Mouse (Mus musculus) forebrain, embryonic 12.5 days (tissue): ENCODE results near the gene Pik3r5. TPM values are rescaled to one million over a fixed set of nuclear protein-coding genes. Genes with fewer than 3 reads are reported as not detected.

ENCODE experiments used
- ATAC-seq: fragments of 200-750 bp; cut with Nextera tagmentation; 2 replicates; pipeline ENCODE4 v1.8.0; 2017; ENCODE audit warnings: moderate TSS enrichment; ENCODE audit not compliant: low FRiP score
- H3K27ac ChIP-seq: fragments of 300-500 bp; sonication (generic); 2 replicates; pipeline ENCODE4 v1.5.1; 2016; ENCODE audit warnings: mild to moderate bottlenecking
- H3K27me3 ChIP-seq: fragments of 300-500 bp; sonication (generic); 2 replicates; pipeline ENCODE4 v1.6.1; 2016; ENCODE audit warnings: mild to moderate bottlenecking
- H3K36me3 ChIP-seq: fragments of 300-500 bp; sonication (generic); replicated peaks from 2 replicates; pipeline ENCODE4 v1.6.1; 2016; ENCODE audit warnings: mild to moderate bottlenecking
- H3K4me1 ChIP-seq: fragments of 300-500 bp; sonication (generic); 2 replicates; pipeline ENCODE4 v1.6.1; 2016
- H3K4me2 ChIP-seq: fragments of 300-500 bp; sonication (generic); 2 replicates; pipeline ENCODE4 v1.6.1; 2016; ENCODE audit warnings: mild to moderate bottlenecking, moderate library complexity
- H3K4me3 ChIP-seq: fragments of 300-500 bp; sonication (generic); replicated peaks from 2 replicates; pipeline ENCODE4 v1.5.1; 2016; ENCODE audit warnings: mild to moderate bottlenecking
- H3K9ac ChIP-seq: fragments of 300-500 bp; sonication (generic); 2 replicates; pipeline ENCODE4 v1.6.1; 2016; ENCODE audit warnings: mild to moderate bottlenecking
- H3K9me3 ChIP-seq: fragments of 300-500 bp; sonication (generic); 2 replicates; pipeline ENCODE4 v1.6.1; 2016
- WGBS: fragments of 180-500 bp; shearing (Covaris S2); methylation state at CpG from one replicate; pipeline ENCODE4 v1.1.7; 2016; 5-methylcytosine and 5-hydroxymethylcytosine counted together
- polyA plus RNA-seq: library from polyadenylated mRNA; unstranded; fragments of >200 nt; fragmentation: Nextera tagmentation; extraction: Ambion mirVana; gene quantifications from 2 replicates; pipeline ENCODE4 v1.2.1, GENCODE M21; 2016

Pik3r5 gene
- polyA plus RNA-seq, 1 experiment from 2014 or later: 0.29 TPM

DNA sequence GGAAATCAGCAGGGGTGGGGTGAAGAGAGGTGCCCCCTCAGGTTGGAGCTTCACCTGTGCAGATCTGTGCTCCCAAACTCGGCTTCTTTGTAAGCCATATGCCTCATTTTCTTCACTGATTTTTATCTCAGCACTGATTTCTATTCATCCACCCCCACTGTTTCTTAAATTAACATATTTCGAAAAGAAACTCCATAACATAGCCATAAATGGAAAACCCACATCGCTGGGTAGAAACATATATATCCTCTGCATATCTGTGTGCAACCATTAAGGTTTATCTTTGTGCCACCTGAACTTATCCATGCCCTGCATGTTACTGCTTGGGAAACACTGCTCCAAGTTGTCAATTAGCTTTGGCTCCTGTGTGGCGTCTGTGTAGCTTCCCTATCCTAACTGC lies 94.5 kb downstream of the Pik3r5 start:
- no peaks in the 10 kb centered on the region for H3K9me3 ChIP-seq
- ATAC-seq: no peak
- peaks cover 1% of the 10 kb centered on the region; the same call in 1 of the 2 replicates for H3K4me1 ChIP-seq
- peaks cover 10% of the 10 kb centered on the region; the same call in 1 of the 2 replicates for H3K27me3 ChIP-seq
- H3K9ac ChIP-seq: no peak overlapping the region
- no peaks in the 10 kb centered on the region for H3K36me3 ChIP-seq
- H3K4me2 ChIP-seq: no peak overlapping the region
- H3K4me3 ChIP-seq: no peak overlapping the region
- H3K27ac ChIP-seq: no peak overlapping the region
- WGBS: 80% methylated on average over 4 of the region's 4 CpGs

DNA sequence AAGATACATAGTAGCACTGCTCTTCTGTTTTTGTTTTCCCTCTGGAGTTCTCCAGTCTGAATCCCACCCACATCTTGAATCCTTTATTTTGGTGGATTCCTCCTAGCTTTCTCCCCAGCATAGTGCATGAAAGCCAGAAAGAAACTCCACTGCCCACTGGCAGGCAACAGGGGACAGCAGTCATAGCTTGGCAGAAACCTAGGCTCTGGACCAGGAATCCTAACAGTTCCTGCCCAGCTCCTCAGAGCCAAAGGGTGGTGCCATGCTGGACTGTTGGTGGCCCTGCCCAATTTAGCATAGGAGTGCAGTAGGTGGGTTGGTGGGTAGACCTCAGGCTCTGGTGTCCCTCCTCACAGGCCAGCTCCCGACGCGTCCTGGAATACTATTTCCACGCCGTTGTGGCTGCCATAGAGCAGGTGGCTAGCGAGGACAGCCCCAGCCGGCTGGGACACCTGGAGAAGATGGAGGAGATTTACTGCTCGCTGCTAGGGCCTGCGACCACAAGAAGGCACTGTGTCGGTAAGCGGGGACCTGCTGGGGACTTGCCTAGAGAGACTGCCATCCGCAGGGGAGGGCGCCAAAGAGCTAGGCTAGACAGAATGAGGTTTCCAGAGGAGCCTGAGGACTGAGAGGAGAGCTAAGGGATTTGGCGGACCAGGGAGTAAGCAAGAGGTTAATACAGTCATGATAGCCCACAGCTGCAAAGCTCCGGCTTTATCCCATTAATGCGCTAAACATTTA lies 99.3 kb downstream of the Pik3r5 start:
- Histone ChIP-seq H3K4me2 (no peak overlapping the region), H3K9ac (no peak overlapping the region), H3K27me3 (peaks cover 10% of the 10 kb centered on the region; the same call in 1 of the 2 replicates), H3K36me3 (no peaks in the 10 kb centered on the region), H3K9me3 (no peaks in the 10 kb centered on the region), H3K4me1 (no peaks in the 10 kb centered on the region), H3K27ac (no peak overlapping the region), H3K4me3 (no peak overlapping the region)
- ATAC-seq: no peak
- WGBS: 29% methylated on average over 16 of the region's 16 CpGs

DNA sequence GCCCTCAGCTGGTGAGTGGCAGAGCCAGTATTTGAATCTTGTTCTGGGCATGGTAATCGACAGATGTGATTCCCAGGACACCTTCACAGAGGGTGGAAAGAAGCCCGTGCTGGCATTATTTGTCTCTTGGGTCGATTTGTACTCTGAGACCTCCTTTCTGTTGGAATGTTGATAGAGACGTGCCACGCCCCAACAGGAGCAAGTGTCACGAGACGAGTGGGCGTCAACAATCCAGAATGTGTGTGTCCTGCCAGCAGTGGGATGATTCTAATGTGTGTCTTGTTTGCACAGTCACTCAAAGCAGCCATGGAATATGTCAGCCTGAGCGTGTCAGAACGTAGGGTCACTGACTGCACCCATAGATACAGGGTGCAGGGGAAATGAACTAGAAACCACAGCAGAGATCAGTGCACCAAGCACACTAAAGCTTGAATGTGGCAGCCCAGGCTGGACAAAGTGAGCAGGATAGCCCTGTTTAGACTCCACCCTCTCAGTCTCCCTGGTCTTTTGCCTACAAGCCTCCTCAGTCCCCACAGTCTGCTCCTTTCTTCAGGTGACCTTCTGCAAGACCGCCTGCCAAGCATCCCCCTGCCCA lies 100.1 kb downstream of the Pik3r5 start:
- H3K4me2 ChIP-seq: no peak overlapping the region
- no peak overlapping the region for H3K4me3 ChIP-seq
- peaks cover 10% of the 10 kb centered on the region; the same call in 1 of the 2 replicates for H3K27me3 ChIP-seq
- H3K27ac ChIP-seq: no peak overlapping the region
- no peak for ATAC-seq
- WGBS: 81% methylated on average over 11 of the region's 11 CpGs
- H3K9ac ChIP-seq: no peak overlapping the region
- H3K4me1 ChIP-seq: 0 out of 2 replicates have a peak, but pooled peaks cover 2% of the 10 kb centered on the region
- no peaks in the 10 kb centered on the region for H3K36me3 ChIP-seq
- no peaks in the 10 kb centered on the region for H3K9me3 ChIP-seq

DNA sequence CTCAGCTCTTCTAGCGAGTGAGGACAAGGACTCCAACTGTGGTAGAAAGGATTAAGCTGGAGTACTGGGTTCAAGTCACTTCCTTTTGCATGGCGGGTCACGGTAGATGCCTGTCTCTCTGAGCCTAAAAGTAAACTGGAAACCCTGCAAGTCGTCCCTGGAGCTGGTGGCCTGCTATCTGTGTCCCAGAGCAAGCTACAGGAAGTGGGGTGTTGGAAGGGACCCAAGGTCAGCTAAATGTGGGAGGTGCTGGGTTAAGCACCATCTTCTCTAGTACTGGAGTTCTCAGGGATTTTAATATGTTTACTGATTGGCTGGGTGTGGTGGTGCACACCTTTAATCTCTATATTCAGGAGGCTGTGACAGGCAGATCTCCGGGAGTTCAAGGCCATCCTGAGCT lies 100.9 kb downstream of the Pik3r5 start:
- Histone ChIP-seq H3K36me3 (no peaks in the 10 kb centered on the region), H3K9ac (no peak overlapping the region), H3K9me3 (no peaks in the 10 kb centered on the region), H3K27me3 (peaks cover 10% of the 10 kb centered on the region; the same call in 1 of the 2 replicates), H3K4me1 (0 out of 2 replicates have a peak, but pooled peaks cover 2% of the 10 kb centered on the region), H3K27ac (no peak overlapping the region), H3K4me2 (no peak overlapping the region), H3K4me3 (no peak overlapping the region)
- no peak for ATAC-seq
- WGBS: 83% methylated on average over 5 of the region's 5 CpGs

DNA sequence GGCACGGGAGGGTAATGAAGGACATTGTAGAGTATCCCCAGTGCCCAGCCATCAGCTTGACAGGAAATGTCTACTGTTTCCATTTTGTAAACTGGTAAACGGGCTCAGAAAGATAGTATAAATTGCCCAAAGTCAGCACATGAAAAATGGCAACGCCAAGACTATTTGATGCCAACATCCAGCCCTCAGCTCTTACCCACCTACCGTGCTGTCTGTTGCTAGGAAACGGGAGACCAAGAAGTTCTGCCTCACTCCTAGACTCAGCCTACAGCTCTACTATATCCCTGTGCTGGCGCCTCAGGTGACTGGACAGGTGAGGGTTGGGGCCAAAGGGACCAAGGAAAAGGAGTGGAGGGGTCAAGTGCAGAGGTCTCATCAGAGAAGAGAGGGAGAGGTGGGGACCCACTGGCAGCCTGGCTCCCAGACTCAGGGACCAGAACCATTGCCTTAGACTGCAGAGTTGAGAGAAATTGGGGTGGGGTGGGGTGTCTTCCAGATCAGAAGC lies 102.1 kb downstream of the Pik3r5 start:
- Histone ChIP-seq H3K36me3 (no peaks in the 10 kb centered on the region), H3K4me1 (0 out of 2 replicates have a peak, but pooled peaks cover 2% of the 10 kb centered on the region), H3K9me3 (no peaks in the 10 kb centered on the region), H3K9ac (no peak overlapping the region), H3K4me3 (no peak overlapping the region), H3K27me3 (peaks cover 10% of the 10 kb centered on the region; the same call in 1 of the 2 replicates), H3K27ac (no peak overlapping the region), H3K4me2 (no peak overlapping the region)
- WGBS: 86% methylated on average over 6 of the region's 6 CpGs
- no peak for ATAC-seq

DNA sequence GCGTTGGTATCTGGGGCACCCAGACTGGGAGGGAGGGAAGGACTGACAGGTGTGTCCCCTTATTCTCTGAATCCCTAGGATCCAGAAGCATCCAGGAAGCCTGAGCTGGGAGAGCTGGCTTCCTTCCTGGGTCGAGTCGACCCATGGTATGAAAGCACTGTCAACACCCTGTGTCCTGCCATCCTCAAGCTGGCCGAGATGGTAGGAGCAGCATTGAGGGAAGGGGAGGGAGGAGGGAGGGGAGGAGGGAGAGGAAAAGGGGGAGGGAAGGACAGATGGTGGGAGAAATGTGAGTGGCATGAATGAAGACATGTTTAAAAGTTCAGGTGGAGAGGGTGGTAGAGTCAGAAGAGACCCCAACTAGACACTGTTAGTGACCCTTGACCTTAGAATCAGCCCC lies 104.1 kb downstream of the Pik3r5 start:
- Histone ChIP-seq H3K27ac (no peak overlapping the region), H3K4me3 (no peak overlapping the region), H3K4me1 (0 out of 2 replicates have a peak, but pooled peaks cover 2% of the 10 kb centered on the region), H3K9ac (no peak overlapping the region), H3K36me3 (no peaks in the 10 kb centered on the region), H3K9me3 (no peaks in the 10 kb centered on the region), H3K4me2 (no peak overlapping the region), H3K27me3 (peaks cover 5% of the 10 kb centered on the region; the same call in 1 of the 2 replicates)
- no peak for ATAC-seq
- 72% methylated on average over 4 of the region's 4 CpGs for WGBS

DNA sequence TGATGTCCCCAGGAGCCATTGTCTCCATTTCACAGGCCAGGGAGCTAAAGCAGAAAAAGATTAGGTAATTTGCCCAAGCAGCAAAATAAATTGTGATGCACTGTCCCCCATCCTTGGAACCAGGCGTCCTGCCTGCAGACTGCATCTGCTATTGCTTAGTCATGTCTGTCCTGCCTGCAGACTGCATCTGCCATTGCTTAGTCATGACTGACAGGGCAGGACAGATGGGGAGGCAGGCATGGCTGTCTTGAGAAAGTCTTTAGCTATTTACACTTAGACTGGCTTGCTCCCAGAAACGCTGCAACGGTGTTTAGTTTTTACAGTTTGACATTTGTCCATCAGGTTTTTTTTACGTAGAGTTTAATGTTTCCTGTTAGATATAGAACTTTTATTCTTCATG lies 104.5 kb downstream of the Pik3r5 start:
- 62% methylated on average over 4 of the region's 4 CpGs for WGBS
- H3K4me2 ChIP-seq: no peak overlapping the region
- H3K36me3 ChIP-seq: no peaks in the 10 kb centered on the region
- H3K4me3 ChIP-seq: no peak overlapping the region
- 0 out of 2 replicates have a peak, but pooled peaks cover 2% of the 10 kb centered on the region for H3K4me1 ChIP-seq
- ATAC-seq: no peak
- peaks cover under 1% of the 10 kb centered on the region; the same call in 1 of the 2 replicates for H3K27me3 ChIP-seq
- H3K9me3 ChIP-seq: no peaks in the 10 kb centered on the region
- no peak overlapping the region for H3K9ac ChIP-seq
- no peak overlapping the region for H3K27ac ChIP-seq

DNA sequence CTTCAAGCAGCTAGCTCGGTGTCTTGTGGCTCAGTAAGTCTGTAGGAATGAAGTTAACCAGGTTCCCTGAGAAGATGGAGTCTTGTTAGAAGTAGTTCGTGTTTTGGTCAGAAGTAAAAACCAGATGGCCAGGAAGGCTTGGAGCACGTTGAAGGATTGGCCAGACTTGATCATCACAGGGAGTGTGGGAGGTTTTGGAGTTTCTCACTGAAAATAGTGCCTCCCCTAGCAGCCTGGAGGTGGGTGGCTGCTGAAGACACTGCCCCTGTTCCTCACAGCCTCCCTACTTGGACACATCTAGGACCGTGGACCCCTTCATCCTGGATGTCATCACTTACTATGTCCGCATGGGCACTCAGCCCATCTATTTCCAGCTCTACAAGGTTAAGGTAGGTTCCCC lies 107.7 kb downstream of the Pik3r5 start:
- 0 out of 2 replicates have a peak, but pooled peaks cover under 1% of the 10 kb centered on the region for H3K27me3 ChIP-seq
- no peak for ATAC-seq
- WGBS: 61% methylated on average over 5 of the region's 5 CpGs

DNA sequence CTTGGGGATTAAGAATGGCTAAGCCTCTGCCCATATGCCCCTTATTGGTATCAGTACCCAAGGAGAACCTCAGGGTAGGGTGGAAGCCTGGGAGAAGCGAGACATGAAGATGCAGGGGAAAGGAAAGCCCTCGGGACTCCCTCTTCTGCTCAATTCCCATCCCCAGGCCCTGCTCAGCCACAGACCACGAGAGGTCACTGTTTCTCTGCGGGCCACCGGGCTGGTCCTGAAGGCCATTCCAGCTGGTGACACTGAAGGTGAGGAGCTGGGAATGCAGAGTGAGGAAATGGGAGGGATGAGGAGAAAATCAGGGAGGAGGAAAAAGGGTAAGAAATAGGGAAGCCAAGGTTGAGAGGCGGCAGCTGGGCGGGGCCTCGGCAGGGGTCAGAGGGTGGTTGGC lies 112.6 kb downstream of the Pik3r5 start:
- no peak overlapping the region for H3K27ac ChIP-seq
- H3K4me1 ChIP-seq: 0 out of 2 replicates have a peak, but pooled peaks cover 4% of the 10 kb centered on the region
- no peaks in the 10 kb centered on the region for H3K36me3 ChIP-seq
- no peak overlapping the region for H3K4me3 ChIP-seq
- H3K4me2 ChIP-seq: no peak overlapping the region
- H3K9me3 ChIP-seq: no peaks in the 10 kb centered on the region
- no peak for ATAC-seq
- 0 out of 2 replicates have a peak, but pooled peaks cover 3% of the 10 kb centered on the region for H3K27me3 ChIP-seq
- H3K9ac ChIP-seq: no peak overlapping the region
- 6% methylated on average over 8 of the region's 8 CpGs for WGBS

More for the DNA sequence above, 107.7 kb downstream of the Pik3r5 start:
- Histone ChIP-seq H3K4me3 (no peak overlapping the region), H3K36me3 (no peaks in the 10 kb centered on the region), H3K27ac (no peak overlapping the region), H3K4me1 (0 out of 2 replicates have a peak, but pooled peaks cover 5% of the 10 kb centered on the region), H3K4me2 (no peak overlapping the region), H3K9ac (no peak overlapping the region), H3K9me3 (no peaks in the 10 kb centered on the region)

DNA sequence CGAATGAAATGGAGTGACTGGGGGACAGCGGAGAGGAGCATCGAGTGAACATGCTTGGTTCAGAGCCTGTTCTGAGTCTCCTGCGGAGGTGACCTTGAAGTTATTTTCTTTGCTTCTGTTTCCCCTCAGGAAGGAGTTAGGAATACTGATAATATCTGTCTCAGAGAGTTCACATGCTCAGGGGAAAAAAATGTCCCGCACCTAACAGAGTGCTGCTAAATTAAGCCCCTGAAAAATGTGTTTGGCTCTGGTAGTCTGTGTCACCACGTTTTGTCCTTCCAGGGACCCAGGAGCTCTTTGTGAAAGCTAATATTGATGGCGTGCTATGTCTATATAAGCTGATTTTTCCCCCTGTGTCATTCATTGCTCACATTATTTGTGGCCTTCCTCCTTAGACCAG lies 113.3 kb downstream of the Pik3r5 start:
- no peak for ATAC-seq
- H3K4me2 ChIP-seq: no peak overlapping the region
- 0 out of 2 replicates have a peak, but pooled peaks cover 3% of the 10 kb centered on the region for H3K27me3 ChIP-seq
- H3K9ac ChIP-seq: no peak overlapping the region
- 0 out of 2 replicates have a peak, but pooled peaks cover 4% of the 10 kb centered on the region for H3K4me1 ChIP-seq
- H3K9me3 ChIP-seq: no peaks in the 10 kb centered on the region
- H3K36me3 ChIP-seq: no peaks in the 10 kb centered on the region
- H3K27ac ChIP-seq: no peak overlapping the region
- no peak overlapping the region for H3K4me3 ChIP-seq
- 60% methylated on average over 7 of the region's 7 CpGs for WGBS

DNA sequence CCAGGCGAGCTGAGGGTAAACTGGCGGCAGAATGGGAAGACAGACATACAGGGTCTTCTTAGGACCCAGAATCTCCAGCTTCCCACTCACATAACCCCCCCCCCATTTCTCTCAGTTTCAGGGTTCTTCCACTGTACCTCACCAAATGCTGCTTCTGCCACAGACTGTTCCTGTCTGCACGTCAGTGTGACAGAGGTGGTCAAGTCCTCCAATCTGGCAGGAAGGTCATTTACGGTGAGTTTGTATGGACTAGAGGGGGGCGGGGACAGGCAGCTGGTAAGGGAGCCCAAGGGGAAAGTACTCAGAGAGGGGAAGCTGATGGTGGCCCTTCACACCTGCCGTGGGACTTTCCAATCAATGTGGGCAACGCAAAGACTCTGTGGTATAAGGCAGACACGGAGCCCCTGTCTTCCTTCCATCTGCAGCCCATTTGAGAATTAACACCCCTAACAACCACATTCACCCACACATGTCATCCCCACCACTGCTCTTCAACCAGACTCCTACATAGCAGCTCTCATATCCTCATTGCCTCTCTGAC lies 113.8 kb downstream of the Pik3r5 start:
- Histone ChIP-seq H3K9me3 (no peaks in the 10 kb centered on the region), H3K27ac (no peak overlapping the region), H3K4me2 (no peak overlapping the region), H3K27me3 (0 out of 2 replicates have a peak, but pooled peaks cover 3% of the 10 kb centered on the region), H3K4me3 (no peak overlapping the region), H3K4me1 (0 out of 2 replicates have a peak, but pooled peaks cover 4% of the 10 kb centered on the region), H3K9ac (no peak overlapping the region), H3K36me3 (no peaks in the 10 kb centered on the region)
- WGBS: 79% methylated on average over 8 of the region's 8 CpGs
- no peak for ATAC-seq
